Mouse (Mus musculus) cerebellum, adult 2 months (tissue): ENCODE results near the gene Pde3a. TPM values are rescaled to one million over a fixed set of nuclear protein-coding genes. Genes with fewer than 3 reads are reported as not detected.
A peak's percentile ranks its signal among the peaks of the same experiment; 100 is the strongest.
"Not testable (repeated sequence)": the region's sequence is repeated elsewhere in the genome, so short reads cannot be mapped to it uniquely, and the experiment has no call there.

Experiments used
- DNase-seq, 2 experiments: peaks; one replicate each; pipeline ENCODE4 v3.0.0; 2021
- H3K27ac ChIP-seq: fragments of 200-500 bp; 2 replicates; pipeline ENCODE4 v1.5.1; 2012; ENCODE audit warnings: low read length, control low read depth, inconsistent platforms; ENCODE audit not compliant: insufficient read depth
- H3K27me3 ChIP-seq: fragments of 200-500 bp; 2 replicates; pipeline ENCODE4 v1.6.1; 2012; ENCODE audit warnings: inconsistent platforms, mild to moderate bottlenecking, low read length, moderate library complexity; ENCODE audit not compliant: control insufficient read depth, insufficient read depth
- H3K4me1 ChIP-seq: fragments of 200-500 bp; 2 replicates; pipeline ENCODE4 v1.6.1; 2011; ENCODE audit warnings: low read length; ENCODE audit not compliant: control insufficient read depth, insufficient read depth
- H3K4me3 ChIP-seq: fragments of 200-500 bp; replicated peaks from 2 replicates; pipeline ENCODE3; 2011; ENCODE audit warnings: mild to moderate bottlenecking, low read depth, low read length, control low read depth; ENCODE audit not compliant: insufficient read depth
- CTCF ChIP-seq: fragments of 200-500 bp; IDR thresholded peaks from 2 replicates; pipeline ENCODE4 v1.5.1; 2011; ENCODE audit warnings: low read depth, mild to moderate bottlenecking, control low read depth, low read length, moderate library complexity, borderline replicate concordance; ENCODE audit not compliant: insufficient read depth
- POLR2A ChIP-seq: fragments of 200-500 bp; IDR thresholded peaks from 2 replicates; pipeline ENCODE4 v1.6.1; 2011; ENCODE audit warnings: low read length, control low read depth, borderline replicate concordance; ENCODE audit not compliant: insufficient read depth
- WGBS: fragments of 180-500 bp; shearing (Covaris S2); methylation state at CpG from one replicate; pipeline ENCODE4 v1.1.7; 2018; 5-methylcytosine and 5-hydroxymethylcytosine counted together
- polyA plus RNA-seq: library from polyadenylated mRNA; depleted of rRNA; stranded (reverse); fragments of >200 nt; gene quantifications from 2 replicates; pipeline ENCODE4 v1.2.3, GENCODE M21; 2012

The Pde3a gene
- polyA plus RNA-seq, 1 experiment, result 3.3 TPM

DNA sequence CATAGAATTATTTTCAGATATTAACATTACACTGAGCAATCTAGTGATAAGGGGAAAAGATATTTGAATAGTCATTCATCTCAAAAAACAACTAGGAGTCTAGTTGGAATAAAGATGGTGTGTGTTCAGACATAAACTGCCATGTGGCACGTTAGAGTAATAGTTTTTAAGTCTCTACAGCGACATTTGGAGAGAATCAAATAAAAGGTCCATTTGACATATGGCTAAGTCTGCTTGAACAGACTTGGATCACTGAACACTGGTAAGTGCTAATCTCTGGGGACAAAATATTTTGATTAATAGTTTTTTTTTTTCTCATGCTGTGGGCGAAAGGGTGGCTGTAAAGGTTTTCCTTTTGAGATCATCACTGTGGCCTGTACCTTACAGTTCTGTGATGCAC lies 69.4 kb downstream of the Pde3a start:
- Histone ChIP-seq H3K4me1 (no peaks in the 10 kb centered on the region), H3K27me3 (no peaks in the 10 kb centered on the region), H3K27ac (no peak overlapping the region), H3K4me3 (no peak overlapping the region)
- no peak for DNase-seq
- no peak for TF ChIP-seq CTCF
- TF ChIP-seq POLR2A, result no peak
- 39% methylated on average over 3 of the region's 3 CpGs for WGBS

DNA sequence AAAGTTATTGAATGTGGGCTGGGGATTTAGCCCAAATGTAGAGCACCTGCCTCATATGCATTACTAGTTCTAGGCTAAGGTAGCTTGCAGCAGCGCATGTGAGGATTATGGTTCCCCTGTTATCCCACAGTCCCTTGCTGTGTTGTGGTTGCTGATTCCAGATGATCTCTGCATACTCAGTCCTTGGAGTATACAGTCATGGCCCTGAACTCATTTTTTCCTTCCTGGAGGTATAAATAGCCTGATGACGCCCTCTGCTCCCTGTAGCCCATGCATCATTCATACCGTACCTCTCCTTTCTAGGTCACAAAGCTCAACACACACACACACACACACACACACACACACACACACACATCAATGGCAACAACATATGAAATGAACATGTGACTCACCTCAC lies 72.2 kb downstream of the Pde3a start:
- no peaks in the 10 kb centered on the region for H3K4me1 ChIP-seq
- H3K4me3 ChIP-seq, result no peak overlapping the region
- no peak overlapping the region for H3K27ac ChIP-seq
- no peaks in the 10 kb centered on the region for H3K27me3 ChIP-seq
- DNase-seq, result no peak
- no peak for TF ChIP-seq POLR2A
- no peak for TF ChIP-seq CTCF
- WGBS, result 96% methylated on average over 3 of the region's 3 CpGs

DNA sequence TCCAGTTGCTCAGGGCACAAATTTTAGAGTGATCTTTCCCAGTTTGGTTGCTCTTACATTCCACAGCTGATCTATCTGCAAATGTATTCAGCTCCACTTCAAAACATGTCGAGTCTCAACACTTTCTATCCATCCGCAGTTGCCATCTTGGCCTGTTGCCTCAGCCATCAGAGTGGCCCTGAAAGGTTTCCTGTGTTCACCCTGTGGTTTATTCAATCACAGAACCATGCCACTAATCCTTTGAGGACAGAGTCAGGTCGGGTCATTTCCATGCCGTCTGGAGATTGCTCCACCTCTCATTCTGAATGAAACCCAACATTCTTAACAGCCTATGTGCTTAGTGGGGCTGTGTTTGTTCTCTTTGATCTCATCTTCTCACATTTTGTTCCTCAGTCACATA lies 73.9 kb downstream of the Pde3a start:
- Histone ChIP-seq H3K4me3 (no peak overlapping the region), H3K27me3 (no peaks in the 10 kb centered on the region), H3K4me1 (no peaks in the 10 kb centered on the region), H3K27ac (no peak overlapping the region)
- 37% methylated on average over 4 of the region's 4 CpGs for WGBS
- DNase-seq, result no peak
- TF ChIP-seq POLR2A (no peak), CTCF (no peak)

DNA sequence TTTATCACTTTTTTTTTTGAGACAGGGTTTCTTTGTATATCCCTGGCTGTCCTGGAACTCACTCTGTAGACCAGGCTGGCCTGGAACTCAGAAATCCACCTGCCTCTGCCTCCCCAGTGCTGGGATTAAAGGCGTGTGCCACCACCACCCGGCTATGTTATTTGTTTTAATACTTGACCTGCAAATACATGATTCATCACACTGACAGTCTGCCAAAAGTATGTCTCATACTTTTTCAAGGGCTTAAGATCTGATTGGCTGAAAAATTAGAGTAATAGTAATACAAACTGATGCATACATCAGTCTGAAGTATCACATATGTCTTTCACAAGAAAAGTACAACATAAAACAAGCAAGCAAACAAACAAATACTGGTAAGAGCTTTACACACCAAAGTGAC lies 78.1 kb downstream of the Pde3a start:
- H3K27ac ChIP-seq, DNase-seq: not testable (repeated sequence)
- WGBS, result 74% methylated on average over 2 of the region's 2 CpGs

DNA sequence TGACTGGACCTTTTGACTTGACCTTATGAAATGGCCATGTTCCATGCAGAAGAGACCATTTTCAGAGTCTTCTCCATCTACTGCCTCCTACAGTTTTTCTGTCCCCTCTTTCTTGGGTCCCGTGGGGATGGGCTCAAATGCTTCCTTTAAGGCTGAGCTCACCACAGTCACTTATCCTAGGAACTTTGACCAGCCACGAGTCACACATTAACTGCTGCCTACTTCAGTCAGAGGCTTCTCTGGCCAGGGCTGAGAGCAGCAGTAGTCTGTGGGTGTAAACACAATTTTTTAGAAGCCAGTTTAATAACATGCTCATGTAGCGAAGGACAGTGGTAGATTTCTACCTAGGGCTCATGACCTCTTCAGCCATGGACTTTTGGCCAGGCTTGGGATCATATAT lies 79.0 kb downstream of the Pde3a start:
- DNase-seq, result no peak
- Histone ChIP-seq H3K27ac (no peak overlapping the region), H3K4me3 (no peak overlapping the region), H3K27me3 (no peaks in the 10 kb centered on the region), H3K4me1 (no peaks in the 10 kb centered on the region)
- WGBS, result 89% methylated on average over 3 of the region's 3 CpGs
- TF ChIP-seq CTCF, result no peak
- no peak for TF ChIP-seq POLR2A

More for the DNA sequence above, 78.1 kb downstream of the Pde3a start:
- not testable (repeated sequence) for H3K27me3 ChIP-seq, H3K4me3 ChIP-seq, H3K4me1 ChIP-seq

DNA sequence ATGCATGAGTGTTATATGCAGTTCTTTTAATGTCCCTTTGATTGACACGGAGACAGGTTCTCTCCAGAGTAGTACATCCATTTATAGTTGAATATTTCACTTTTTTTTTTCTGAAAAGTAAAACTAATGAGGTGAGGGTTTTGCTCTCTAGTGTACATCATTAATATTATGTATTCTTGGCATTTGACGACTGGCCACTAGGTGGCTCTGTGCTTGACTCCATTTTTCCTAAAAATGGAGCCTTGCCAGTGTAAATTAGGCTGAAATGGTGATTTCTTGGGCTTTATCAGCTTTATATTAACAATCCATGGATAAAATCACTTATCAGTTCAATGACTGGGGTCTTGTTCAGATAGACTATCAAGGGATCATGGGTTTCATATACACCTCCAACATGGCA lies 82.4 kb downstream of the Pde3a start:
- no peak for TF ChIP-seq POLR2A
- no peak for TF ChIP-seq CTCF
- 62% methylated on average over 2 of the region's 2 CpGs for WGBS
- H3K27ac ChIP-seq, result no peak overlapping the region

DNA sequence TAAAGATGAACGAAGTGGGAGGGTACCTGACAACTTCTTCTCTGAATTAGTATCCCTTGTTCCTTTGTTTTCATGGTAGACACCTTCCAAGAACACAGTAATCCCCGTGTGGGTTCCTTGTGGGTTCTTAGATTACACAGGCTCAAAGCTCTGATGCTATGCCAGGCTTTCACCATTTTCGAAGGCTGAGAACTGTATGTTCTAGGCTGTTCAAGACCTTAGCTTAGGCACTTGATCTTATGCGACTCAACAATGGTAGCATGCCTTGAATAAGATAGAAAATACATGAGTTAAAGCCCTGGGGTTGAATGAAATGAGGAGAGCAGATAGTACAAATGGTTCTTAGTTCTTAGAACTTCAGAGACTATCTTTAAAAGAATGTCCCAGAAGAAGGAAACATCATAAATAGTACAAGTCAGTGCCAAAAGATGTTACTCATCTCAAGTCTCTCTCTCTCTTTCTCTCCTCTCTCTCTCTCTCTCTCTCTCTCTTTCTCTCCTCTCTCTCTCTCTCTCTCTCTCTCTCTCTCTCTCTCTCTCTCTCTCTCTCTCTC lies 83.6 kb downstream of the Pde3a start:
- no peak for DNase-seq
- Histone ChIP-seq H3K27ac (no peak overlapping the region), H3K4me1 (no peaks in the 10 kb centered on the region), H3K4me3 (no peak overlapping the region), H3K27me3 (no peaks in the 10 kb centered on the region)
- WGBS, result 88% methylated on average over 4 of the region's 4 CpGs
- TF ChIP-seq CTCF, result no peak
- TF ChIP-seq POLR2A, result no peak

More for the DNA sequence above, 82.4 kb downstream of the Pde3a start:
- no peaks in the 10 kb centered on the region for H3K27me3 ChIP-seq
- no peak for DNase-seq
- no peaks in the 10 kb centered on the region for H3K4me1 ChIP-seq
- H3K4me3 ChIP-seq, result no peak overlapping the region

DNA sequence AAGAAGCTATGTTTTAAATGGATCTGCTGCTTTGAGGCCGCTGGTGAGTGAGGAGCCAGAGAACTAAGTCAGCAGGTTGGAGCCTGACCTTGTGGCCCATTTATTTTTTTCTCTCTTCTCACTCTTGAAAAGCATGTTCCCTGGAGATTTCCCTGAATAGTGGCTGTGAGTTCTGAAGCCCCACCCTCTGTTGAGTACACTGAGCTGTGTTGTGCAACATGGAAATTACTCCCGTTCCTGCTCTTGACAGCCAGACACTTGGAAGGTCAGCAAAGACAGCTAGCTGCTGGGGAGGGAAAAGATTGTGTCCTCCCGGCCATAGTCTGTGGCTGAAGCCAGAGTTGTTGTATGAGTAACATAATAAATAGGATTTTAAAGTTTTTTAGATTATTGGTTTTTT lies 84.2 kb downstream of the Pde3a start:
- WGBS, result 55% methylated on average over 3 of the region's 3 CpGs

DNA sequence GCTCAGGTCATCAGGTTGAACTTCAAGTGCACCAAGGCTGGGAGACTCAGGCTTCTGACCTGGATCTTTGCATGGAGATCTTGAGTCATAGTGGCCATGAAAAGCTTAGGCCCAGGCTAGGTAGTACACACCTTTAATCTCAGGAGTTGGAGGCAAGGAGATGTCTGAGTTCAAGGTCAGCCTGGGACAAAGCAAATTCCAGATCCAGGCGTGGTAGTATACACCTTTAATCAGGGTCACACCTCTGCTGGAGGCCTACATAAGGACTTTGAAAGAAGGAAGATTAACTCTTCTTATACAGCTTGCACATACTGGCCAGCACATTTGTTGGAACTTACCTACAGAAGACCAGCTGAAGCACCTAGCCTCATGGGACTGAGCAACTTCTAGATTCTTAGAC lies 86.8 kb downstream of the Pde3a start:
- no peak for TF ChIP-seq POLR2A
- TF ChIP-seq CTCF, result no peak
- no peak for DNase-seq
- WGBS, result 94% methylated on average over 1 of the region's 1 CpGs
- Histone ChIP-seq H3K27ac (no peak overlapping the region), H3K4me1 (0 out of 2 replicates have a peak, but pooled peaks cover 5% of the 10 kb centered on the region), H3K27me3 (no peaks in the 10 kb centered on the region), H3K4me3 (no peak overlapping the region)

More for the DNA sequence above, 84.2 kb downstream of the Pde3a start:
- Histone ChIP-seq H3K27me3 (no peaks in the 10 kb centered on the region), H3K4me3 (no peak overlapping the region), H3K27ac (no peak overlapping the region), H3K4me1 (no peaks in the 10 kb centered on the region)
- no peak for TF ChIP-seq POLR2A
- TF ChIP-seq CTCF, result no peak
- peak in 1 of 2 experiments; percentile 16 for DNase-seq
